Mouse (Mus musculus): ENCODE measurements around the gene Lrch1. TPM values are rescaled to one million over a fixed set of nuclear protein-coding genes. Genes with fewer than 3 reads are reported as not detected.

Gene Lrch1
- polyA plus RNA-seq, 1 experiment from 2014 or later = 20.8 TPM

Other genes with a start within 250 kb of the Lrch1 start
- gene Esd, start 215.6 kb downstream of the Lrch1 start, polyA plus RNA-seq (2015; fragmentation: Nextera tagmentation; extraction: Ambion mirVana) = 424 and 425 TPM in 2 replicates
- 0.39 and 0.73 TPM in 2 replicates for gene Rubcnl, start 68.2 kb upstream of the Lrch1 start, polyA plus RNA-seq (2015; fragmentation: Nextera tagmentation; extraction: Ambion mirVana)
- not detected in 2 replicates for gene Lrrc63, start 183.0 kb upstream of the Lrch1 start, polyA plus RNA-seq (2015; fragmentation: Nextera tagmentation; extraction: Ambion mirVana)
- 21.1 and 21.9 TPM in 2 replicates for gene Lcp1, start 183.2 kb upstream of the Lrch1 start, polyA plus RNA-seq (2015; fragmentation: Nextera tagmentation; extraction: Ambion mirVana)